Mouse (Mus musculus) bone marrow macrophage, adult 2 months (primary cell): ENCODE measurements around the gene Cage1.

Experiments
- CTCF ChIP-seq: IDR thresholded peaks from 2 replicates; pipeline ENCODE4 v1.5.1; 2012; ENCODE audit warnings: low read depth, mild to moderate bottlenecking, low read length, moderate library complexity
- POLR2A ChIP-seq: IDR thresholded peaks from 2 replicates; pipeline ENCODE4 v1.6.1; 2012; ENCODE audit warnings: mild to moderate bottlenecking, low read depth, low read length, borderline replicate concordance

DNA sequence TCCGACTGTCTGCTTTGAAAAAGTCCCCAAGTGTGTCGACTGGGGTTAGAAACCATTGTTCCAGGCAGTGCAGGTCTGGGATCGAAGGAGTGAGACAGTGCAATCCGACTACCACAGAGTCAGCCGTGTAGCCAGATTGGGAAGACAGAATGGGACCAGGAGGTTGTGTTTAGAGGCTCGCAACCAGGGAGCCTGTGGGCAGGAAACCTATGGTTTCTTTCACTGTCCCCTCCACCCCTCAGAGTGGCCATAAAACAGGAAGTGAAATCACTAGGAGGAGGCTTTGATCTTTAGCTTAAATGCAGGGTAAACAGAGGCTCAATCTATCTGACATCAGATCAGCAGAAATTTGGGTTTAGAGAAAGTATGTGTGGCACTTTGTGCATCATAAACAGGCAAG, 42.0 kb upstream of the Cage1 start:
- no peak for TF ChIP-seq CTCF
- TF ChIP-seq POLR2A: no peak
